Mouse (Mus musculus) right cerebral cortex, postnatal 14 days (tissue): ENCODE measurements around the gene Pcare.
A peak's percentile ranks its signal among the peaks of the same experiment; 100 is the strongest.
"Not testable (repeated sequence)": the region's sequence is repeated elsewhere in the genome, so short reads cannot be mapped to it uniquely, and the experiment has no call there.

ENCODE experiments used
- DNase-seq: peaks from one replicate; pipeline ENCODE4 v3.0.0; 2022

The Pcare gene

GRCm38 (mm10) chr17:71752831-71753230, at the start of gene Pcare:
TSS of gene Pcare (minus strand) at chr17:71752894.
- no peak for DNase-seq

- no peak for DNase-seq
Measured at GRCm38 (mm10) chr17:71795521-71796205, 43.0 kb upstream of the Pcare start.

GRCm38 (mm10) chr17:71791622-71792021, 38.9 kb upstream of the Pcare start:
- DNase-seq: no peak

GRCm38 (mm10) chr17:71791109-71791508, 38.4 kb upstream of the Pcare start:
- no peak for DNase-seq

- no peak for DNase-seq
Measured at GRCm38 (mm10) chr17:71786456-71786855, 33.8 kb upstream of the Pcare start.

GRCm38 (mm10) chr17:71783366-71783735, 30.7 kb upstream of the Pcare start:
- no peak for DNase-seq

- DNase-seq: peak; percentile 48
Measured at GRCm38 (mm10) chr17:71782699-71783365, 30.1 kb upstream of the Pcare start.

GRCm38 (mm10) chr17:71782242-71782698, 29.6 kb upstream of the Pcare start:
- peak; percentile 34 for DNase-seq

- peak; percentile 80 for DNase-seq
Measured at GRCm38 (mm10) chr17:71780945-71781344, 28.3 kb upstream of the Pcare start.

- no peak for DNase-seq
Measured at GRCm38 (mm10) chr17:71780490-71780889, 27.8 kb upstream of the Pcare start.

GRCm38 (mm10) chr17:71778696-71779095, 26.0 kb upstream of the Pcare start:
- DNase-seq: no peak

GRCm38 (mm10) chr17:71775279-71775678, 22.6 kb upstream of the Pcare start:
- no peak for DNase-seq

GRCm38 (mm10) chr17:71774173-71774572, 21.5 kb upstream of the Pcare start:
- no peak for DNase-seq

- no peak for DNase-seq
Measured at GRCm38 (mm10) chr17:71770696-71771095, 18.0 kb upstream of the Pcare start.

- DNase-seq: no peak
Measured at GRCm38 (mm10) chr17:71769564-71769963, 16.9 kb upstream of the Pcare start.

GRCm38 (mm10) chr17:71768173-71768572, 15.5 kb upstream of the Pcare start, which contains the start of gene Clip4:
TSS of gene Clip4 (plus strand) at chr17:71768473.
- DNase-seq: not testable (repeated sequence)

GRCm38 (mm10) chr17:71760536-71760935, 7.8 kb upstream of the Pcare start:
- no peak for DNase-seq

- no peak for DNase-seq
Measured at GRCm38 (mm10) chr17:71749616-71750168, 3.0 kb downstream of the Pcare start.

- DNase-seq: no peak
Measured at GRCm38 (mm10) chr17:71747561-71747960, 5.1 kb downstream of the Pcare start.

- DNase-seq: no peak
Measured at GRCm38 (mm10) chr17:71746114-71746513, 6.6 kb downstream of the Pcare start.

GRCm38 (mm10) chr17:71742935-71743334, 9.8 kb downstream of the Pcare start:
- DNase-seq: no peak

GRCm38 (mm10) chr17:71742156-71742555, 10.5 kb downstream of the Pcare start:
- DNase-seq: no peak

GRCm38 (mm10) chr17:71736442-71736841, 16.3 kb downstream of the Pcare start:
- no peak for DNase-seq

GRCm38 (mm10) chr17:71730655-71731054, 22.0 kb downstream of the Pcare start:
- DNase-seq: no peak
